Mouse (Mus musculus) testis, adult 2 months (tissue): ENCODE data around the gene 1810037I17Rik.

Experiments
- CTCF ChIP-seq: fragments of 200-500 bp; IDR thresholded peaks from 2 replicates; pipeline ENCODE4 v1.5.1; 2012; ENCODE audit warnings: low read depth, mild to moderate bottlenecking, inconsistent platforms, low read length, moderate library complexity; ENCODE audit not compliant: control insufficient read depth, insufficient read depth, insufficient replicate concordance
- POLR2A ChIP-seq: fragments of 200-500 bp; IDR thresholded peaks from 2 replicates; pipeline ENCODE4 v1.6.1; 2012; ENCODE audit warnings: low read depth, mild to moderate bottlenecking, inconsistent platforms, low read length, moderate library complexity; ENCODE audit not compliant: control insufficient read depth

- no peak for TF ChIP-seq CTCF
- no peak for TF ChIP-seq POLR2A
Measured at GRCm38 (mm10) chr3:122929723-122930122, 5.7 kb downstream of the 1810037I17Rik start.
